Mouse (Mus musculus) kidney, postnatal 0 days (tissue): Measurements from ENCODE around the gene Diaph2. TPM values are rescaled to one million over a fixed set of nuclear protein-coding genes. Genes with fewer than 3 reads are reported as not detected.

ENCODE experiments used
- ATAC-seq: fragments of 200-750 bp; cut with Nextera tagmentation; replicated peaks from 2 replicates; pipeline ENCODE4 v1.8.0; 2017; ENCODE audit warnings: low read depth, moderate number of reproducible peaks, moderate TSS enrichment, moderate library complexity; ENCODE audit not compliant: low FRiP score
- DNase-seq: peaks from one replicate; pipeline ENCODE4 v3.0.0-alpha.2; 2016; ENCODE audit warnings: low spot score
- H3K27ac ChIP-seq: fragments of 300-500 bp; sonication (generic); 2 replicates; pipeline ENCODE4 v1.5.1; 2014; ENCODE audit warnings: mild to moderate bottlenecking
- H3K27me3 ChIP-seq: fragments of 300-500 bp; sonication (generic); 2 replicates; pipeline ENCODE4 v1.6.1; 2014; ENCODE audit warnings: low read length, mixed read lengths; ENCODE audit not compliant: insufficient read depth
- H3K36me3 ChIP-seq: fragments of 300-500 bp; sonication (generic); 2 replicates; pipeline ENCODE4 v1.6.1; 2014; ENCODE audit warnings: low read length, mixed read lengths; ENCODE audit not compliant: insufficient read depth
- H3K4me1 ChIP-seq: fragments of 300-500 bp; sonication (generic); replicated peaks from 2 replicates; pipeline ENCODE4 v1.6.1; 2014; ENCODE audit warnings: antibody characterized with exemption, low read length, mixed read lengths; ENCODE audit not compliant: insufficient read depth
- H3K4me2 ChIP-seq: fragments of 300-500 bp; sonication (generic); 2 replicates; pipeline ENCODE4 v1.6.1; 2014; ENCODE audit warnings: mild to moderate bottlenecking, low read length, moderate library complexity, mixed read lengths
- H3K4me3 ChIP-seq: fragments of 300-500 bp; sonication (generic); replicated peaks from 2 replicates; pipeline ENCODE4 v1.5.1; 2014; ENCODE audit warnings: low read depth, low read length
- H3K9ac ChIP-seq: fragments of 300-500 bp; sonication (generic); 2 replicates; pipeline ENCODE4 v1.6.1; 2014; ENCODE audit warnings: low read depth, low read length
- H3K9me3 ChIP-seq: fragments of 300-500 bp; sonication (generic); replicated peaks from 2 replicates; pipeline ENCODE4 v1.6.1; 2016; ENCODE audit warnings: low read length, inconsistent platforms, mixed read lengths
- CTCF ChIP-seq: IDR thresholded peaks from 2 replicates; pipeline ENCODE4 v1.5.1; 2016; ENCODE audit warnings: antibody characterized with exemption, low read depth, mild to moderate bottlenecking, moderate library complexity
- WGBS: fragments of 180-500 bp; shearing (Covaris S2); extraction: QIAGEN DNeasy Blood & Tissue Kit; methylation state at CpG from one replicate; pipeline ENCODE4 v1.1.7; 2014; 5-methylcytosine and 5-hydroxymethylcytosine counted together
- polyA plus RNA-seq: library from polyadenylated mRNA; unstranded; fragments of >200 nt; fragmentation: Nextera tagmentation; extraction: Ambion mirVana; gene quantifications from 2 replicates; pipeline ENCODE4 v1.2.1, GENCODE M21; 2015

Diaph2 gene
- polyA plus RNA-seq, 1 experiment from 2014 or later = 5.4 TPM

DNA sequence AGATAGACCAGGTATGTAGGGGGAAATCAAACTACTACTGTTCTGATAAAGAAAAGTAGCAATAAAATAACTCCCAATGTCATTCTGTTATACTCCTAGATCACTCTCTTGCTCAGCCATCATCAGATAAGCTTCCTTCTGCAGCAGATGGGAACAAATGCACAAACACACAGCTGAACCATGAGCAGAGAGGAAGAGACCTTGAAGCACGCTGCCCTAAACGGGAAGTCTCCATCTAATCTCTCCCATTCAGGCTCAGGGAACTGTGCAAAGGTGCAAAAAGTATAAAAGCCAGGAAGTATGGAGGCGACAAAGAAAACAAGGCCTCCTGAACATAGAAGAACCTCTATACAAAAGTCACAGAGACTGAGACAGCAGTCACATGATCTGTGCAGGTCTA is 6.6 kb upstream of the Diaph2 start:
- Histone ChIP-seq H3K27ac (no peak overlapping the region), H3K9ac (no peak overlapping the region), H3K4me2 (no peak overlapping the region), H3K4me3 (no peak overlapping the region), H3K4me1 (no peaks in the 10 kb centered on the region), H3K27me3 (no peaks in the 10 kb centered on the region), H3K36me3 (no peaks in the 10 kb centered on the region), H3K9me3 (no peaks in the 10 kb centered on the region)
- DNase-seq (no peak), ATAC-seq (no peak)
- 78% methylated on average over 3 of the region's 3 CpGs for WGBS
- no peak for TF ChIP-seq CTCF

GRCm38 (mm10) chrX:129745976-129746375 is 3.6 kb upstream of the Diaph2 start:
- Histone ChIP-seq H3K27ac (no peak overlapping the region), H3K4me2 (no peak overlapping the region), H3K4me1 (no peaks in the 10 kb centered on the region), H3K4me3 (no peak overlapping the region), H3K9ac (no peak overlapping the region), H3K27me3 (no peaks in the 10 kb centered on the region), H3K36me3 (no peaks in the 10 kb centered on the region), H3K9me3 (no peaks in the 10 kb centered on the region)
- 68% methylated on average over 3 of the region's 3 CpGs for WGBS
- ATAC-seq (no peak), DNase-seq (no peak)
- TF ChIP-seq CTCF = no peak

DNA sequence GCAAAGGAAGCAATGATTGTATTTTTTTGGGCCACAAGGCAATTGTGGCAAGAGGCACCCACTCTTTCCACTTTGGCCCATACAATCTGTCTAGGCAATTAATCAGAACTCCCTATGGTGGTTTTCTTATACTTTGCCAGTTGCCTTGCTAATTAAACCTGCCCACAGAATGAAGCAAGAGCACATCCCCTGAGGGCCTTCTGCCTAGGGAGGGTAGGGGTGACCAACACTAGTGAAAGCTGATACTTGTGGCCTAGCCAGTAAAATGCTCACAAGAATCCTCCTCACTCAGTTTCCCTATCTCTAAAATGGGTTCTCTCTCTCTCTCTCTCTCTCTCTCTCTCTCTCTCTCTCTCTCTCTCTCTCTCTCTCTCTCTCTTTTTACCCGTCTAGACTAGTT is 440 bp upstream of the Diaph2 start:
- Histone ChIP-seq H3K36me3 (no peaks in the 10 kb centered on the region), H3K4me3 (peak overlapping the region; percentile 57), H3K27ac (no peak overlapping the region), H3K4me1 (no peaks in the 10 kb centered on the region), H3K27me3 (no peaks in the 10 kb centered on the region), H3K9me3 (no peaks in the 10 kb centered on the region), H3K9ac (no peak overlapping the region), H3K4me2 (peak overlapping the region; percentile 57)
- TF ChIP-seq CTCF = no peak
- ATAC-seq (peak; percentile 9; the same call in 1 of the 2 replicates), DNase-seq (no peak)
- 33% methylated on average over 1 of the region's 1 CpGs for WGBS

GRCm38 (mm10) chrX:129750094-129750569 is 590 bp downstream of the Diaph2 start:
- ATAC-seq (peak; percentile 67), DNase-seq (peak; percentile 18)
- H3K27ac ChIP-seq = peak overlapping the region; percentile 57; the same call in 1 of the 2 replicates
- H3K27me3 ChIP-seq = no peaks in the 10 kb centered on the region
- whole genome bisulfite sequencing = 21% methylated on average over 22 of the region's 31 CpGs
- H3K4me1 ChIP-seq = no peaks in the 10 kb centered on the region
- H3K4me3 ChIP-seq = peak overlapping the region; percentile 57
- TF ChIP-seq CTCF = no peak
- no peaks in the 10 kb centered on the region for H3K9me3 ChIP-seq
- peak overlapping the region; percentile 57 for H3K4me2 ChIP-seq
- no peaks in the 10 kb centered on the region for H3K36me3 ChIP-seq
- H3K9ac ChIP-seq = peak overlapping the region; percentile 65

- DNase-seq = peak; percentile 3
- peak overlapping the region; percentile 57 for H3K4me3 ChIP-seq
- TF ChIP-seq CTCF = no peak
Measured at GRCm38 (mm10) chrX:129750606-129751005, 1.1 kb downstream of the Diaph2 start.

DNA sequence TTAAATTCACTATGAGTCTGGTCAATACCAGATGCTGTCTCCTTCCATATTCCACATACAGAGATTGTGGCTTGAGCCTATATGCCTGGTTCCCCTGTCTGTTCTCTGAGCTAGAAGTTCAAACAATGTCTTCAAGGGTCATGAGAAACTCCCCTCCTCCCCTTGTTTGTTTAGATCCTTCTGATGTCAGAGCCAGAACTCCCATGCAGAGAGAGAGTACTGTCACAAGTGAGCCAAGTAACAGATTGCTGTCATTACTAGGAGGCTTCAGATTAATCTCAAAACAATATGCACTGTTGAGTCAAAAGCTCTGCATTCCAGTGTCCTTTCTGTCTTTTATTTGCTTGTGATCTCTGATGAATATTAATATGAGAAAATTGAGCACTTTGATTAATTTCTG is 7.1 kb downstream of the Diaph2 start:
- TF ChIP-seq CTCF = no peak
- H3K9ac ChIP-seq = no peak overlapping the region
- H3K4me1 ChIP-seq = no peaks in the 10 kb centered on the region
- no peak overlapping the region for H3K27ac ChIP-seq
- H3K36me3 ChIP-seq = no peaks in the 10 kb centered on the region
- ATAC-seq (no peak), DNase-seq (no peak)
- H3K4me3 ChIP-seq = no peak overlapping the region
- no peak overlapping the region for H3K4me2 ChIP-seq
- H3K27me3 ChIP-seq = no peaks in the 10 kb centered on the region
- H3K9me3 ChIP-seq = no peaks in the 10 kb centered on the region

More at GRCm38 (mm10) chrX:129750606-129751005, 1.1 kb downstream of the Diaph2 start:
- H3K27me3 ChIP-seq = no peaks in the 10 kb centered on the region
- peak overlapping the region; percentile 57 for H3K4me2 ChIP-seq
- no peaks in the 10 kb centered on the region for H3K4me1 ChIP-seq
- 11% methylated on average over 6 of the region's 6 CpGs for WGBS
- 0 out of 2 replicates have a peak overlapping the region, but pooled peaks have one; percentile 57 for H3K27ac ChIP-seq
- no peaks in the 10 kb centered on the region for H3K9me3 ChIP-seq
- H3K36me3 ChIP-seq = no peaks in the 10 kb centered on the region
- no peak; the same call in 1 of the 2 replicates for ATAC-seq
- H3K9ac ChIP-seq = peak overlapping the region; percentile 65; the same call in 1 of the 2 replicates

DNA sequence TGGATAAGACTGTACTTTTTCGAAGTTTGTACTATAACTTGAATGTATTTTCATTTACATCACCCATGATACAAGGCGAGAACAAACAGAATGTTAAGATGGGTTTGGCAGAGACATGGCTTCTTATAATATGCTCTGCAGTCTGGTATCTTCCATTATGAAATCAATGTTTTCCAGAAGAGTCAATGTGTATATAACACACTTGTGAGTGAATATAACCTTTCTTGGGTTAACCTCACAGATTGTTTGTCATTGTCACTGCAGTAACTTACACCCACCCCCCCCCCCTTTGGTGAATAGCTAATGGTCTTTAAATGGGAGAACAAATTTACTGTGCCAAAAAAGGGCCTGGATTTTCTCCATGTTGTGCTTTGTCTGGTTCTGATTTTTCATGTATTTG is 13.1 kb downstream of the Diaph2 start:
- Histone ChIP-seq H3K36me3 (no peaks in the 10 kb centered on the region), H3K4me3 (no peak overlapping the region), H3K27me3 (no peaks in the 10 kb centered on the region), H3K9me3 (no peaks in the 10 kb centered on the region), H3K4me1 (no peaks in the 10 kb centered on the region), H3K9ac (no peak overlapping the region), H3K4me2 (no peak overlapping the region), H3K27ac (no peak overlapping the region)
- WGBS = 88% methylated on average over 2 of the region's 2 CpGs
- no peak for ATAC-seq
- TF ChIP-seq CTCF = no peak
- DNase-seq = no peak
